Mouse (Mus musculus): ENCODE measurements around the gene Ldlrad3.

Gene Ldlrad3

DNA sequence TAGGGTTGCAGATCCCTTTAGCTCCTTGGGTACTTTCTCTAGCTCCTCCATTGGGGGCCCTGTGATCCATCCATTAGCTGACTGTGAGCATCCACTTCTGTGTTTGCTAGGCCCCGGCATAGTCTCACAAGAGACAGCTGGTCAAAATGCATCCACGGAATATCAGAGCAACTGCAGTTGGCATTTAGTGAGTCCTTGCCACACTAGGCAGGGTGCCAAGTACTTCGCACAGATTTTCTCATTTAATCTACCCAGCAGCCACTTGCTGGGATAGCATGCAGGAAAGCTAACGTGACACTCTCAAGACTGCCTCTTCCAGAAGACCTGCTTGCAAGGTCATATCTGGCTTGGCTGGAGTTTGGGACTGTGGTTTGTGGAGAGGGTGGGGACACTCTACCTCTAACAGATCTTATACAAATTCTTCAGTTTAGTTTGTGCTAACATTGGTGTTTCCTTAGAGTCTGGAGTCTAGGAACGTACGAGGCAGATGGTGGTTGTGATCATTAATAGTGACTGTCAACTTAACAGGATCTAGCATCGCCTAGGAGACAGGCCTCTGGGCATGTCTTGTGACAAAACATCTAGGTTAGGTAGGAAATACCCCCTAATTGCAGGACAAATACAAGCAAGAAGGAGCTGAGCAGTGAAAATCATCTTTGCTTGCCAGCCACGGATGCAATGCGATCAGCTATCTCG is 115.0 kb downstream of the Ldlrad3 start:
- DNase-seq: no peak

GRCm38 (mm10) chr2:102064826-102065441 is 121.3 kb downstream of the Ldlrad3 start:
- no peak for DNase-seq

DNA sequence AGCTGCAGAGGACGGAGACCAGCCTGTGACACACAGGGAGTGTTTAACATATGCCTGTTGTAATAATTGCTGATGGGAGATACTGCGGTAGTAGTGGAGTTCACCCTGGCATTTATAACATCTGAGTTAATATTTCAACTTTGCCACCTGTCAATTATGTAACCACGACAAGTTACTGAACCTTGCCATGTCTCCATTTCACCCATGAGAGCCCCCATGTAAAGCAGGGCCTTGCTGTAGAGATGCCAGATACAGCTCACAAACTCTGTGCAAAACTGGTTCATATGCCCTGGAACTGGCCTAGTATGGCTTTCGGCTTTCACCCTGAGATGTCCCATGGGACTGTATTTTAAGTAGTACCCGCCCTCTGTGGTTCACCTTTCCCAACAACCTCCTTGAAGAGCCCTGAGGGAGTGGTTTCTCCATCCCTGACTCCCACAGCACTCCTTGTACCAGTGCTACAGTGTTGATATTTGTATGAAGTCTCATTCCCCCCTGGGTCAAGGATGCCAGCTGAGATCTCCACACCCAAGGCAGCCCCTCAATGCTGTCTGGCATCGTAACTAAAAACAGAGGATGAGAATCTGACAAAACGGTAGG is 122.2 kb downstream of the Ldlrad3 start:
- no peak for DNase-seq

- DNase-seq: no peak
Measured at GRCm38 (mm10) chr2:102062861-102063468, 123.2 kb downstream of the Ldlrad3 start.

DNA sequence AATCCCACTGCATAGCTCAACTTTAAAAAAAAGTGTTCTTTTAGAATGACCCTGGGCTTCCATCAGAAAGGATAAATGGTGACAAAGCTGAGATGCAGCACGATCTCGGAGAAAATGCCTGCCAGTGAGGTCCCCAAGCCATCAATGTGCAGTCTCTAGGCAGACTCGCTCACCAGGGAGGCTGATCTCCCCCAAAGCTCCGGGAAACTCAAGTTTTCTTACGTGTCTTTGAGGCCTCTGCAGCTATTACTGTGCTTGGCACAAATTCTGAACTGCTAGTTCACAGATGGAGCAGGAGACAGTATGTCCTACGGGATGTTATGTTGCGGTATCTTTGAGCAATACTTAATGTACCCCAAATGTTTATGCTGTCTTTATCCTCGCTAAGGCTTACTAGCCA is 124.3 kb downstream of the Ldlrad3 start:
- DNase-seq: no peak

DNA sequence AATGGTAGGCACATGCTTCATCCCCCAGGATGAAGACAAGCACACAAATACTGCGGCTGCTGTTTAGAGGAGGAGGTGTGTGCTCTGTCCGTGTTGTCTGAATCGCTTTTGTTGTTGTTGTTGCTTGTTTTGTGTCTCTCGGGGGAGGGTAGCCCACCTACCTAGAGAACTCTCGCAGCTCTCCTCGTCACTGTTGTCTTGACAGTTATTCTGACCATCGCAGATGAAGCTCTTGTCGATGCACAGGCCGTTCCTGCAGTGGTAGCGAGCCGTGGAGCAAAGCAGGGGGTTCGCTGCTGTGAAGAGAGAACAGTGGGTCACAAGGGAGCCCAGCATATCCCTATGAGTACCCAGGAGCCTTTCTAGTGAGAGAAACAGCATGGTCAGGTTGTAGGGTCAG is 128.4 kb downstream of the Ldlrad3 start:
- no peak for DNase-seq

GRCm38 (mm10) chr2:102057029-102057685 is 129.0 kb downstream of the Ldlrad3 start:
- no peak for DNase-seq

- DNase-seq: no peak
Measured at GRCm38 (mm10) chr2:102056144-102056543, 130.0 kb downstream of the Ldlrad3 start.

DNA sequence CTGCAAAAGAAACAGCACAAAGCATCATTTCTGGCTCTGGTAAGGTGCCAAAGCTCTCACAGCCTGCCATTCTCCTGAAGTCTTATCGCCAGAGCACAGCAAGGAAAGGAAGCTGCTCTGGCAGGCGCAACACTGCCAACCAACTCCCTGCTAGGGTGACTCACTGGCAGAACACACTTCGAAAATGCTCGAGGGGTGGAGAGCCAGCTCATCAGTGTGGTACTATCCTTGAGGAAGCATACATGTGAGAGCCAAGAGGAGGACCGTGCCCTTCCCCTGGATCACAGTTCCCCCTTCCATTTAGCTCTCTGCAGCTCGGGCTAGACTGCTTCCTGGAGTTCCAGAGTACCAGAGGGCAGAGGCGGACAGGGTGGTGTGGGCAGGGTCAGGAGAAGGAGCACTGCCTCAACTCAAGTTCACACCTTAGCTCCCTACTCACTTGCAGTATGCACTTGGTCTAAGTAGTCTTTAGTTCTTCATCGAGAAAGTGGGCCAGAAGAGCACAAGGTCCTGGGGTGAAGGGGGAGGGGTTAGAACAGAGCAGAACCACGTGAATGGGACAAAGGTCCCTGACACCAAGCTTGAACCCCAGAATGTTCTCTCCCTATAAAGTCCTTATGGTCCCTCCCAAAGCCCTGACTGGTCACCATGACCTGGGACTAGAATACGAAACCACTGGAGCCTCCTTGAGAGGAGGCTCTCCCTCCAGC is 133.1 kb downstream of the Ldlrad3 start:
- peak in 1 of 2 experiments; percentile 29 for DNase-seq

- DNase-seq: no peak
Measured at GRCm38 (mm10) chr2:102052353-102052752, 133.8 kb downstream of the Ldlrad3 start.

DNA sequence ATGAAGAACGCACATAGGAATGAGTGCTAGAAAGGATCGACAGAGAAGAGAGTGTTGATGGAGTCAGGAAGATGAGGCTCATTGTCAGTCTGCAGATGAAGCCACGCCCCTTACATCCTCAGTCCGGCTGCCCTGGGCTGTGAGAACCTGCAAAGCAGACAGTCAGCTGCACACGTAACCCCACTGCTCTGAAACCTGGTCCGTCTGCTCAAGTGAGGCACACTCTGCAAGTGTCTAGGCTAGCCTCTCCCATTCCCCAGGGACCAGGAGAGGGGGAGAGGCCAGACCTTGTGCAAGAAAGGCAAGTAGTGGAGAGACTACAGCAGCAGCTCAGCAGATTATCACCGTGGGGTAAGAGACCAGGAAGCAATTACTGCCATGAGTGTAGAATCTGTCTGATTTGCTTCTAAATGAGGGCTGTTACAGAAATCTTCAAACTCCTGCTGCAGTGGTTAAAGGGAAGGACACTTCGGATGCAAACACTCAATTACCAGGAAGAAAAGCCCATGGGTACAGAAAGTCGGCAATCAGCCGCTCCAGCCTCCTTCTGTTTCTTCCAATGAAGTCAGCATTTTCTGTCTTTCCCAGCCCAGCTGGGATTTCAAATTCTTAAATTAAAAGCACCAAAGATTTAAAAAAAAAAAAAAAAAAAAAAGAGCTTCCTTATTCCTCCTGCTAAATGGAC is 136.2 kb downstream of the Ldlrad3 start:
- DNase-seq: no peak

GRCm38 (mm10) chr2:102048296-102049175 is 137.6 kb downstream of the Ldlrad3 start:
- no peak for DNase-seq

- DNase-seq: no peak
Measured at GRCm38 (mm10) chr2:102046481-102046880, 139.7 kb downstream of the Ldlrad3 start.

DNA sequence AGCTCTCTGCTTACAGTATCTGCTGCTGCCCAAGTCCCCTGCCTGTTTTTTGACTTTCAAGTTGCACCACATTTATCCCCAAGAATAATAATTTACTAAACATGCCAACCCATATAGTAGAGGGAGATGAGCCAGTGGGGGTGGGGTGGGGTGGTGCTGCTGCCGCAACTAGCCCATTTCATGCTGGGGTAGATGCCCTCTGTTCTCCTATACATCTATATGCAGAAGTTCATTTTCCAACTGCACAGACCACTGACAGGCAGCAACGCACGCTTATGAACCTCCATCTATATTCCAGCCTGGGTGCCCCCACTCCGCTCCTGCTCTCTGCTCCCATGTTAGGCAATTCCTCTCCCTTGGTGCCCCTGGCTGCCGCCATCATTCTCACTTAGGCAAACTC is 145.7 kb downstream of the Ldlrad3 start:
- DNase-seq: no peak

DNA sequence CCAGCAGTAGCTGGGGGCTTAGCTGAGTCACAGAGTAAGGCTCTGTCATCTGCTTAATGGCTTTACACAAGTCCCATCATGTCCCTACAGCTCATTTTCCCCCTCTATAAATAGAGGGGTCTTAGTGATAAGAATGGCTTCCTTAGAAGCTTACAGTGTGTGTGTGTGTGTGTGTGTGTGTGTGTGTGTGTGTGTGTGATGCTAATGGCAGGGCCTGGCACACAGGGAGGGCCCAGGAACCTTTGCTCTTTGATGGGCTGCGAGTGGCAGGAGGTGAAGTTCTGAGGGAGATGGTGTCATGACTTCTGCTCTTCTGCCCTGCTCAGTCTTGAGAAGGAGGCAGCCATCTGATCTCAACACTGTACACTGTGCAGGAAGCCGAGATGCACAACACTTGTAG is 146.2 kb downstream of the Ldlrad3 start:
- DNase-seq: no peak

DNA sequence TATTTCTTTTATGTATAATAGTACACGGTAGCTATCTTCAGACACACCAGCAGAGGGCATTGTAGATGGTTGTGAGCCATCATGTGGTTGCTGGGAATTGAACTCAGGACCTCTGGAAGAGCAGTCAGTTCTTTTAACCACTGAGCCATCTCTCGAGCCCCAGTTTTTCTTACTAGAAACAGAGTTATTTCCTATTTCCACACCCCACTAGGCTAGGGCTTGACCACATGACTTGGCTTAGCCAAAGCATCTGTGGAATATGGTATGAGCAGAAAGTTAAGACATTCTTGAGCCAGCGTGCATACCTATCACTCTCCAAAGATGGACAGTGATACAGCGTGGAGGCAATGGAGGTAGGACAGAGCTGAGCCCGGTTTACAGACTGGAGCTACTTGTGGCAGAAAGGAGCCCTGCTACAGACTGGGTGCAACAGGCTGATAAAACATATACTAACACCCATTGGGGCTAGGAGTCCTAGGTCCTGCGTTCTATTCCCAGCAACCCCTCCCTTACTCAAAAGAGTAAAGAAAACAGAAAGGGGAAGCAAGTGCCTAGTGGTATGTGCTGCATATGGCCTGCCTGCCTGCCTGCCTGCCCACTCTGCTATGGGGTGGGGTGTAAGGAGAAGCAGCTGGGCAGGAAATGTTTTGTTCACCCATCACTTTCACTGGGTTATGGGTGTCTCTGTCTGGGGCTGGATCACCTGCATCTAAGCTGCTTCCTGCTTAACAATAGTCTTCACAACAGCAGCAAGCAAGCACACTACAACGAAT is 147.1 kb downstream of the Ldlrad3 start:
- no peak for DNase-seq

GRCm38 (mm10) chr2:102038229-102038894 is 147.8 kb downstream of the Ldlrad3 start:
- peak; percentile 18 to 26 for DNase-seq

GRCm38 (mm10) chr2:102036665-102037511 is 149.3 kb downstream of the Ldlrad3 start:
- DNase-seq: peak; percentile 32 to 47

GRCm38 (mm10) chr2:102034513-102034879 is 151.7 kb downstream of the Ldlrad3 start:
- DNase-seq: no peak
